Mouse (Mus musculus): ENCODE data around the gene Dbn1.

DNA sequence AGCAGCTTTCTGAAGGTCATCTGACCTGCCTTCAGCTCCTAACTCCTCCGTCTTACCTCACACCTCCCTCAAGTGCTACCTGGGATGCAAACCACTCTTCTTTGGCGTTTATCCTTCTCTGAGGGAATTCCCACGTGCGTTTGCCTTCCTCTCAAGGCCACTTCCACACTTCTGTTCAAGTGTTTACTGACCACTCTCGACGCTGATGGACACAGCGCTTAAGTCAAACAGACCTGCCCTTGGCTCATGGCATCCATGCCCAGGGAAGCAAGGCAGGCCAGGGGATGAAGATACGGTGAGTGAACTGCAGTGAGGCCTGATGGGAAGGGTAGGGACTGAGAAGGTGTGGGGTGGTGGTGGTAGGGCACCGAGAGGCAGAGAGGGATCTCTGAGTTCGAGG lies 12.7 kb upstream of the Dbn1 start:
- TF ChIP-seq CTCF (IDR thresholded peaks at IDR 0.05), result no peak
- peak; percentile 79 for TF ChIP-seq EP300 (IDR thresholded peaks at IDR 0.05)
